In genomic region chr2:68412149-68412548, GRCm38 (mm10) we compare ENCODE assay signal across 21 mouse cellular contexts. TPM values are rescaled to one million over a fixed set of nuclear protein-coding genes. Genes with fewer than 3 reads are reported as not detected.
DNase-seq lines count a peak whose midpoint lies in the region; ATAC-seq and TF ChIP-seq lines count a peak whose summit lies in the region.
"Had no signal": no experiment of that assay in that cellular context is flagged by ENCODE, and none has a peak within 500 bp of the region (broad histone marks: within the 10 kb centered on the region; RNA-seq: fewer than 3 reads in every experiment).

No protein-coding gene starts in this region.

- H3K4me2 ChIP-seq in heart, embryonic 12.5 days, result no peak overlapping the region
- no peak overlapping the region for H3K4me2 ChIP-seq in forebrain, embryonic 11.5 days (ENCODE audit: low read depth, low read length, severe bottlenecking)
- H3K4me2 ChIP-seq: embryonic facial prominence, embryonic 12.5 days; limb, embryonic 12.5 days; liver, embryonic 12.5 days; neural tube, embryonic 13.5 days; stomach, embryonic 15.5 days had no signal

- no peaks in the 10 kb centered on the region for H3K27me3 ChIP-seq in heart, embryonic 12.5 days (replicated peaks)
- no peaks in the 10 kb centered on the region for H3K27me3 ChIP-seq in forebrain, embryonic 11.5 days (ENCODE audit: control insufficient read depth, insufficient read depth, low read length)
- H3K27me3 ChIP-seq: embryonic facial prominence, embryonic 12.5 days; limb, embryonic 12.5 days; liver, embryonic 12.5 days; megakaryocyte, embryonic 14.5 days; neural tube, embryonic 13.5 days; stomach, embryonic 15.5 days had no signal

- H3K27ac ChIP-seq in heart, embryonic 12.5 days (ENCODE audit: poor library complexity, severe bottlenecking), result peak overlapping the region; percentile 68
- 0 out of 2 replicates have a peak overlapping the region, but pooled peaks have one; percentile 18 for H3K27ac ChIP-seq in layer of hippocampus, adult 2 months
- H3K27ac ChIP-seq in embryonic fibroblast, embryonic 13.5 days (ENCODE audit: insufficient read depth, low read length), result peak overlapping the region; percentile 58
- H3K27ac ChIP-seq in forebrain, embryonic 11.5 days (ENCODE audit: low read depth, low read length), result no peak overlapping the region
- H3K27ac ChIP-seq: embryonic facial prominence, embryonic 12.5 days; limb, embryonic 12.5 days; liver, embryonic 12.5 days; neural tube, embryonic 13.5 days; stomach, embryonic 15.5 days had no signal

- no peak for TF ChIP-seq CTCF in layer of hippocampus, adult 2 months (conservative IDR thresholded peaks at IDR 0.05)
- no peak for TF ChIP-seq CTCF in embryonic fibroblast, embryonic 13.5 days (IDR thresholded peaks at IDR 0.05; ENCODE audit: borderline replicate concordance, insufficient read depth, low read length)

- WGBS in heart, embryonic 12.5 days, result 50% methylated on average over 5 of the region's 5 CpGs
- 91% methylated on average over 5 of the region's 5 CpGs for WGBS in forebrain, embryonic 11.5 days

- DNase-seq in heart, postnatal 14 days, result no peak
- DNase-seq in layer of hippocampus, adult 2 months (ENCODE audit: low spot score in 2 of 2), result no peak
- DNase-seq in layer of hippocampus, postnatal 14 days (ENCODE audit: low spot score in 2 of 2), result no peak
- no peak for DNase-seq in forebrain, embryonic 11.5 days (ENCODE audit: low spot score)
- no peak for DNase-seq in ovary, postnatal 36 days (ENCODE audit: low spot score)
- DNase-seq: adrenal gland, adult 2 months; cerebellum, adult 8-10 months; kidney, postnatal 14 days; lung, adult 2 months; midbrain, embryonic 14.5 days had no signal

- no peaks in the 10 kb centered on the region for H3K9me3 ChIP-seq in heart, embryonic 12.5 days (replicated peaks)
- no peaks in the 10 kb centered on the region for H3K9me3 ChIP-seq in forebrain, embryonic 11.5 days (ENCODE audit: control insufficient read depth, low read length)
- H3K9me3 ChIP-seq: embryonic facial prominence, embryonic 12.5 days; limb, embryonic 12.5 days; liver, embryonic 12.5 days; neural tube, embryonic 13.5 days; stomach, embryonic 15.5 days had no signal

- no peak for ATAC-seq in heart, embryonic 12.5 days (ENCODE audit: insufficient number of reproducible peaks, low FRiP score)
- no peak for ATAC-seq in forebrain, embryonic 11.5 days (replicated peaks; ENCODE audit: low FRiP score)
- ATAC-seq: forebrain, embryonic 16.5 days; hindbrain, embryonic 16.5 days; intestine, embryonic 16.5 days; liver, embryonic 12.5 days had no signal

- H3K36me3 ChIP-seq in heart, embryonic 12.5 days, result peaks cover 2% of the 10 kb centered on the region; the same call in 1 of the 2 replicates
- H3K36me3 ChIP-seq in forebrain, embryonic 11.5 days (ENCODE audit: control insufficient read depth, insufficient read depth, low read length), result no peaks in the 10 kb centered on the region
- H3K36me3 ChIP-seq: embryonic facial prominence, embryonic 12.5 days; limb, embryonic 12.5 days; liver, embryonic 12.5 days; neural tube, embryonic 13.5 days; stomach, embryonic 15.5 days had no signal

- peak overlapping the region; percentile 15; the same call in 1 of the 2 replicates for H3K9ac ChIP-seq in heart, embryonic 12.5 days
- H3K9ac ChIP-seq in forebrain, embryonic 11.5 days (ENCODE audit: low read length), result no peak overlapping the region
- H3K9ac ChIP-seq: embryonic facial prominence, embryonic 12.5 days; limb, embryonic 12.5 days; liver, embryonic 12.5 days; neural tube, embryonic 13.5 days; stomach, embryonic 15.5 days had no signal

- intact Hi-C loops in heart, postnatal 14 days (cut with DNase I), result no loop called here

- H3K4me3 ChIP-seq in heart, embryonic 12.5 days, result no peak overlapping the region
- no peak overlapping the region for H3K4me3 ChIP-seq in layer of hippocampus, adult 2 months
- no peak overlapping the region for H3K4me3 ChIP-seq in embryonic fibroblast, embryonic 13.5 days (ENCODE audit: insufficient read depth, low read length)
- H3K4me3 ChIP-seq in forebrain, embryonic 11.5 days (ENCODE audit: low read depth, low read length), result no peak overlapping the region
- H3K4me3 ChIP-seq: embryonic facial prominence, embryonic 12.5 days; limb, embryonic 12.5 days; liver, embryonic 12.5 days; megakaryocyte, embryonic 14.5 days; neural tube, embryonic 13.5 days; stomach, embryonic 15.5 days had no signal

- H3K4me1 ChIP-seq in heart, embryonic 12.5 days (replicated peaks), result peaks cover 70% of the 10 kb centered on the region
- peaks cover 8% of the 10 kb centered on the region for H3K4me1 ChIP-seq in embryonic fibroblast, embryonic 13.5 days (ENCODE audit: control insufficient read depth, insufficient read depth, low read length)
- peaks cover 12% of the 10 kb centered on the region; the same call in 1 of the 2 replicates for H3K4me1 ChIP-seq in forebrain, embryonic 11.5 days (replicated peaks; ENCODE audit: control insufficient read depth, insufficient read depth, low read length)
- H3K4me1 ChIP-seq: megakaryocyte, embryonic 14.5 days had no signal

- no peak for TF ChIP-seq POLR2A in embryonic fibroblast, embryonic 13.5 days (IDR thresholded peaks at IDR 0.05; ENCODE audit: low read depth, low read length)

RNA-seq across cellular contexts. Expression of gene Stk39, which starts 59.9 kb away (rescaled TPM):
- polyA plus RNA-seq in heart, embryonic 12.5 days (2016; fragmentation: Nextera tagmentation; extraction: Ambion mirVana), result 75.5 and 77.2 TPM in 2 replicates
- 100 to 1,000 TPM in 1 of 2 experiments, 10 to 100 TPM in 1; 95.6 to 106 TPM for total RNA-seq in heart, postnatal 14 days (2021)
- 10 to 100 TPM; 71.8 to 75.3 TPM for total RNA-seq in layer of hippocampus, adult 2 months (2021)
- 10 to 100 TPM; 52.7 to 66.6 TPM for total RNA-seq in layer of hippocampus, postnatal 14 days (2021)
- polyA plus RNA-seq in embryonic fibroblast, embryonic 13.5 days (2011; ENCODE audit: insufficient read length, low read depth, missing spikeins), result 26.3 and 26.4 TPM in 2 replicates
- 45.1 and 52.4 TPM in 2 replicates for polyA plus RNA-seq in forebrain, embryonic 11.5 days (2014; fragmentation: Nextera tagmentation; extraction: Ambion mirVana)
